Mouse (Mus musculus) brain, embryonic 14.5 days (tissue): ENCODE results near the gene Slc16a10. TPM values are rescaled to one million over a fixed set of nuclear protein-coding genes. Genes with fewer than 3 reads are reported as not detected.

Experiments used
- DNase-seq: peaks from one replicate; pipeline ENCODE4 v3.0.0-alpha.2; 2011; ENCODE audit warnings: low read depth
- CTCF ChIP-seq: fragments of 200-500 bp; IDR thresholded peaks from 2 replicates; pipeline ENCODE4 v1.5.1; 2012; ENCODE audit warnings: inconsistent platforms, mild to moderate bottlenecking, moderate library complexity, borderline replicate concordance; ENCODE audit not compliant: insufficient read depth, insufficient read length; ENCODE audit errors: extremely low read depth
- POLR2A ChIP-seq: fragments of 200-500 bp; IDR thresholded peaks from 2 replicates; pipeline ENCODE4 v1.6.1; 2012; ENCODE audit warnings: mild to moderate bottlenecking, inconsistent platforms, borderline replicate concordance; ENCODE audit not compliant: poor library complexity, insufficient read depth, insufficient read length, severe bottlenecking; ENCODE audit errors: extremely low read depth
- polyA plus RNA-seq: library from polyadenylated mRNA; depleted of rRNA; stranded (reverse); fragments of >200 nt; gene quantifications from 2 replicates; pipeline ENCODE4 v1.2.3, GENCODE M21; 2012

Gene Slc16a10
- polyA plus RNA-seq, 1 experiment: 7.5 TPM

- TF ChIP-seq POLR2A: no peak
- no peak for TF ChIP-seq CTCF
- no peak for DNase-seq
Observed at GRCm38 (mm10) chr10:40169088-40169487, 27.0 kb upstream of the Slc16a10 start.

DNA sequence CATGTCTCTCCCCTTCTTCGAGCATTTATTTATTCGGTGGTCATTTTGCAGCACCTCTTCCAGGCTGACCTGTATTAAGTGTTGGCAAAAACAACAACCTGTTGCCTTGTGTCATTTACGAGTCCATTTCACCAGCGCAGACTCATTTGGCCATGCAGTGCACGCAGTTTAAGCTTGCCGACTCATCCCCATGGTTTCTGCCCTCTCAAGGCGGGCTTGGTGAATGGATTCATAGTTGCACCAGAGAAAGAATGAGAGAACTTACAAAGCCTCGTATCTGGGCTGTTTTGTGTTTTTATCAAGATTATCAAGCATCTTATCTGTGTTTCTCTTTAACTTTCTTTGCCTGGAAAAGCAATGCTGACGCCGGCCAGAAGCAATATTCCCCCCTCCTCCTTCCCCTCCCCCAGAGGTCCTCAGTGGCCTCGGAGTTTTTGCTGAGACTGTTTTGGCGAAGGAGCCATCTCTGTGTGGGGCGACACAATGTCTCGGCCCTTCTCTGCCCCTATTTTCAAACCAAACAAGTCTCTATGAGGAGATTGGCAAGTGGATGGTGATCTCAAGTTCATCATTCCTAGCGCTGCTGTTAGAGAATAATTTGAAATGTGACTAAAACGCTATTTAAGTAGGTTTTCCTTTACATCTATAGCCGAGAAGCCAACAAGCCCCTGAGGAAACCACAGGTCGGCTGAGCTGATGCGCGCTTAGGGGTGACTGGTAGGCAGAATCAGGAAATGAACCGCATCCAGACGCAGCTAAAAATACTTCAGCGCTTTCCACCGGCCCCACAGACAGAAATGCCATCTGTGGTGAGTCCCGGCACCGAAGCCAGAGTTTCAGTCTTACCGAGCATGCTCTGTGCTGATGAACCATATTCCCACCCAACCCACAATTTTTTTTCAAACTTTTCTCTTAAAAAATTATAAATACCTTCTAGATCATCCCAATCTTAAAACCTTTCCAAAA is 22.6 kb upstream of the Slc16a10 start:
- no peak for DNase-seq
- TF ChIP-seq CTCF (no peak), POLR2A (no peak)

- no peak for DNase-seq
- TF ChIP-seq CTCF (no peak), POLR2A (no peak)
Observed at GRCm38 (mm10) chr10:40163914-40164313, 21.9 kb upstream of the Slc16a10 start.

DNA sequence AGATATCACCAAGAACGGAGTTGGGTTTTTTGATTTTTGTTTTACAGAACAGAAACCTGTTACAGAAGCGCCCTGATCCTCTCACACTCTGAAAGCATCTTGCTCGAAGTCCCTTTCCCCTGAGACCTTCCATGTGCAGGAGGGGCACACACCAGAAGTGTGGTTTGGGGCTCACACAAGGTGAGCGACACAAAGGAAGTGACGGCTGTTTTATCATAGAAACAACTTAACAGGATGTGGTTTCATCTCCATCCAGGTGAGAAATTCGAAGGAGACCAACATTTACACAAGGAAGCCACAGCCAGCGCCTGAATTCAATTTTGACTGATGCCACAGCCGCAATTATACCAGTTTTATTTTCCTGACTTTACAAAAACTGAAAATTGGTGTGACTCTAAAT is 21.3 kb upstream of the Slc16a10 start:
- DNase-seq: no peak
- TF ChIP-seq POLR2A: no peak
- TF ChIP-seq CTCF: no peak

- TF ChIP-seq CTCF (no peak), POLR2A (no peak)
- no peak for DNase-seq
Observed at GRCm38 (mm10) chr10:40161701-40162255, 19.7 kb upstream of the Slc16a10 start.

DNA sequence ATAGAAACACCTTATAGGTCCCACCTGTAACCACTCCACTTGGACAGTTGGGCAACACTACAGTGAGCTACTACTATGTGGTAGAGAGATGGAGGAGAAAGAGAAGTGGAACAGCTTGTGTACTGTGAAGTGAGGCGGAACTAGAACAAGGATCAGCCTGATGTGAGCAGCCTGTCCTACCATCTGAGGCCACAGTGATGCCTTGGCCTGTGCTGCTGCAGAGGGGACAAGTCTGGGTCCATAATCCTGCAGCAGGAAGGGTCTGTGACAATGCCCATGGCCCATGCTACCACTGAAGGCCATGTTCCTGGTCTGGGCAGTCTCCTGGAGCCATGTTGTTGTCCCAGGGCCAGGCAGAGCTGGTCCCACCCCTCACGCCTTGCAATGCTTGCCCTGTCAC is 19.2 kb upstream of the Slc16a10 start:
- TF ChIP-seq CTCF: no peak
- TF ChIP-seq POLR2A: no peak
- no peak for DNase-seq

DNA sequence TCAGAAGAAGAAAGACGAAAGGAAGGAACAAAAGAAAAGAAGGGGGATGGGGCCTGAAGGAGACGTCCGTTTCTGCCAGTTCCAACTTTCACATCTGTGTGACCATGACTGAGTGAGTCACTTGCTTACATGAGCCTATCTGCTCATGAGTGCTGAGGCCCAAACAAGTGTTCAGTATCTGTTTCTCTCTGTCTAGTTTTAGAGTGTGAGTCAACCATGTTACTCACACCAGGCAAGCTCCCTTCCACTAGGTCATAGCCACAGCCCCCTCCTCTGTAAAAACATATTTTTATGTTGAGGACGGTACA is 10.4 kb upstream of the Slc16a10 start:
- no peak for TF ChIP-seq CTCF
- no peak for TF ChIP-seq POLR2A
- no peak for DNase-seq

DNA sequence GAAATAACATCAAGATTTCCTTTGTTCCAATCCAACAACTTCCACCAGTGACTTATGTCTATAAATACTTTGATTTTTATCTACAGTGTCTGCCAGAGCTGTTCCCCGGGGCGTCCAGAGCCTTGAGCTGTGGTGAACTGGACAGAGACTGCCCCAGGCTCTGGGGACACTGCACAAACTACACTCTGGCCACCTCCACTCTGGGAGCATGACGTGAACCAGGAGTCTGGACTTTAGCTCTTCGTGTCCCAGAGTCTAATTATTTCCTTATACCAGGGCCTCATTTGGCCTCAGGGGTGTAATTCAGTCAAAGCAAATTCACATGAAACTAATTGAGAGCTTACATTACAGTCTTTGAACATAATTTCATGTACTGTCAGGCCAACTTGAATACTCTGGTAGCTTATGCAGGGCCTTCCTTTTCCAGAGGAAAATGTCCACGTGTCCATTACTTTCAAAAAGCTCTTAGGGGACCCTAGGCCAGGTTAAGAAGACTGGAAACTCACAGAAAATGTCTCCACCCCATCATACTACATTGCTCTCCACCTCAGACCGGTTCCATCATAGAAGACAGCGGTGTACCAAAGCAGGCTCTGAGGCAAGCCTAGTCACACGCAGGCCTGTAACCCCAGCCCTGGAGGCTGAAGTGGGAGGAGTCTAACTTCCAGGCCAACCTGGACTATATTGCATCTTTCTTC is 9.9 kb upstream of the Slc16a10 start:
- TF ChIP-seq CTCF: no peak
- no peak for TF ChIP-seq POLR2A
- DNase-seq: no peak

- DNase-seq: no peak
- TF ChIP-seq POLR2A: no peak
- no peak for TF ChIP-seq CTCF
Observed at GRCm38 (mm10) chr10:40149584-40150145, 7.6 kb upstream of the Slc16a10 start.

DNA sequence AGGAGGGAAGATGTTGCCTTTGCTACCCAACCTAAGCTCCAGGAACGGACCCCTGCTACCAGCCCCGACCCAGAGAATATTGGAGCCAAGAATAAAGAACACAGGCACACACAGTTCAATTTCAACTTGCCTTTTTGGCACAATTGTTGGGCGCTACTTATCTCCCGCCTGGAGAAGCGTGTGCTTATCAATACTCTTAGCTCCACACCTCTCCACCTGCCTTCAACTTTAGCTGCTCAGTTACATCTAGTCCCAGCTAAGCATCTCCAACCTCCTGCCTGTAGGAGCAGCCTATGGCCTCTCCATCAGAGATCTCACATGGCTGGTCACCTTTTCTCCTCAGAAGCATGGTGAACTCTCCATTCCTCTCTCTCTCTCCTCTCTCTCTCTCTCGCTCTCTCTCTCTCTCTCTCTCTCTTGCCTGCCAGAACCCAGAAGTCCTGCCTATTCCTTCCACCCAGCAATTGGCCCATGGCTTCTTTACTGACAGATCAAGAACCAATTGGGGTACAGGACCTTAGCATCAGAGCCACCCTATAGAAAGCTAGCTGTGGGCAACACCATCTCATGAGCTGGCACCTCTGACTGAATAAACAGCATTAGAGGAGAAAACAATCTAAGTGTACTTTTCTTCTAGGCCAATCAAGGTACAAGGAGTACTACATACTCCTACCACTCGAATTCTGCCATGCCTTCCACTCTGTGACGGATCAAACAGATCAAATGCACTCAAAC is 5.4 kb upstream of the Slc16a10 start:
- DNase-seq: no peak
- no peak for TF ChIP-seq POLR2A
- no peak for TF ChIP-seq CTCF

- no peak for DNase-seq
- TF ChIP-seq CTCF (no peak), POLR2A (no peak)
Observed at GRCm38 (mm10) chr10:40146451-40146850, 4.4 kb upstream of the Slc16a10 start.

DNA sequence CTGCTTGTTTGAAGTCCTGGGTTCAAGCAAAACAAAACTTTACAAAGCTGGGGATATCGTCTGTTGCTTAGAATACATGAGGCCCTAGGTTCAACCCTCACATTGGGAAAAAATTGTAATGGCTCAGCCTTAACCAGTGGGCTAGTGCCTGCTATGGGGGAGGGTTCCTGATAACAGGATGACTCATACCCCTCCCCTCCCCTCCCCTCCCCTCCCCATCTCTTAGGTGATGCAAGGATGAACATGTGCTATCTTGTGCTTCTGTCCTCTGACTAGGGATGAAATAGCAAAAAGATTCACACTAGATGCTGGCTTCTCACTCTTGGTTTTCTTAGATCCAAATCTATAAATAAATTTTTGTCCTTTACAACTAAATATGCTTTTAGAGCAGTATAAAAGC is 2.8 kb upstream of the Slc16a10 start:
- TF ChIP-seq CTCF: no peak
- TF ChIP-seq POLR2A: no peak
- no peak for DNase-seq
